Mouse (Mus musculus): ENCODE measurements around the gene Sept3.

GRCm38 (mm10) chr15:82339150-82339549 lies 64.5 kb downstream of the Sept3 start:
- no peak for TF ChIP-seq POLR2A (IDR thresholded peaks at IDR 0.05; ENCODE audit: insufficient read depth, low read depth, low read length)
- TF ChIP-seq CTCF (IDR thresholded peaks at IDR 0.05; ENCODE audit: insufficient read depth, low read depth, low read length): no peak

Measured in olfactory bulb, adult 2 months (tissue).